Mouse (Mus musculus): Measurements from ENCODE around the gene Pde6h.
"Not testable (repeated sequence)": the region's sequence is repeated elsewhere in the genome, so short reads cannot be mapped to it uniquely, and the experiment has no call there.

Pde6h gene

DNA sequence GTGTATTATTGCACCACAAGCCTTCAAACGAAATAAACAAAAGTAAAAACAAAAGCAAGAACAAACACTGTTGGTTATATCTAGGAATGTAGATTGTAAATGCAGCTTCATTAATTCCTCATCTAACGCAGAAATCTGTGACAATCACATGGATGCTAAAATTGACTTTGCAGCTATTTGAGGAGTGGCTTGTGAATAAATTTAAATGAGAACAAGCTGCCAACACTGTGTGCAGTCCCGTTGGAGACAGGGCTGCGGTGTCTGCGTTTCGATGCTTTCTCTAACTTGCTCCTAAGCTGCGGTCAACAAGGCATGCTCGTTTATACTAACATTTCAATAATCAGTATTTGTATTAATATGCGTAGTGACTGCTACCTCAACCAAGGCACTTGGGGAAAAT, 18.6 kb downstream of the Pde6h start:
- DNase-seq: no peak

DNA sequence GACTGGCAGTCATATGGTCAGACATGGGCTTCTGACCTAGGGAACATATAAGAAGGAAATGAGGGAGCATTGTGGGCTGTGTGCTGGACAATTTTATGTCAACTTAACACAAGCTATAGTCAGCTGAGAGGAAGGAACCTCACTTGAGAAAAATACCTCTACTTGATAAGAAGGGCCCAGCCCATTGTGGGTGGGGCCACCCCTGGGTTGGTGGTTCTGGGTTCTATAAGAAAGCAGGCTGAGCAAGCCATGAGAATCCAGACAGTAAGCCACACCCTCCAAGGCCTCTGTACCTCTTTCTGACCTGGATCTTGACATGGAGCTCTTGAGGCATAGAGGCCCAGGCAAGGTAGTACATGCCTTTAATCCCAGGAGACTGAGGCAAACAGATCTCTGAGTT, 19.8 kb downstream of the Pde6h start:
- no peak for DNase-seq

DNA sequence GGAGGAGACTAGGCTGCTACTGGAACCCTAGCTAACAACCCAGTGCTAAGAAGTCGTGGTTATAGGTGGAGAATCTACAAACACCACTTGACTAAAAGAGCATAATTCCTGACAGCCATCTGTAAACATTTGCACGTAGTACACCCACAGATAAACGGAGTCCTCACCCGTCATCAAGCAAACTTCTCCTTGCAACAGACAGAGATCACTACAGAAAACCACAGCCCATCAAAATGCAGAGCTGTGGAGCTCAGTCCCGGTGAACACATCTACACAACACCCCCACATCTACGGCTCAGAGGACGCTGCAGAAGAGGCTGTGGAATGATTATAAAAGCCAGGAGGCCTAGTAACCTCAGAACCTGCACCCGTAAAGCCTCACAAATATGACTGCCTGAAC, 20.9 kb downstream of the Pde6h start:
- no peak for DNase-seq

DNA sequence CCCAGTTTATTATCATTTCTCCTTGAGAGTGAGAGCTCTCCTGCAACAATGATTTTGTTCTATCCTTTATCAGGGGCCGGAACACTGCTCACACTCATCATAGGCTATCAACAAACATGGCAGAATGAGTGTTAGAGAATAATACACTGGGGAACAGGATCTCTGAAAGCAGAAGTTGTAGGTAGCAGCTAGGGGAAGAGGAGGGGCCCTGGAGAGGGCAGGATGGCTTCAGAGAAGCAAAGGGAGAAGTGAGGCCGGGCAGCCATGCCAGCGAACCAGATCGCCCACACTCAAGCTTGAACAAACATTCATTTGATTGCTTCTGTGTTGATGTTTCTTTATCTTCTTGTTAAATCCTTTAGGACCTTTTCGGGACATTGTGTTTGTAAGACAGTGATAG, 22.6 kb downstream of the Pde6h start:
- DNase-seq: no peak

DNA sequence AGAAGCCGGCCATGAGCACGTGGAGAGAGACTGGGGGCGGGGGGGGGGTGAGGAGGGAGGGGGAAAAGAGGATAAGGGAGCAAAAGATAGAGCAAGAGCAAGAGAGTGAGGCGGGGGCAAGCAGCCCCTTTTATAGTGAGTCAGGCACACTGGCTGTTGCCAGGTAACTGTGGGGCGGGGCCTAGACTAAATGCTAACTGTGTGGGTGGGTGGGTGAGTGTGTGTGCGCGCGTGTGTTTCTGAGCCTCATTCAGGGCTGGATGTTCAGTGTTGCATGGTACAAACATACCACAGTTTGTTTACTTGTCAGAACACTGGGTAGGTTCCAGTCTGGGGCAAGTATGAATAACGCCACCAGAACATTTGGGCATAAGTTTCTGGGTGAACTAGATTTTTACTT, 23.3 kb downstream of the Pde6h start:
- DNase-seq: peak; percentile 62 to 79

DNA sequence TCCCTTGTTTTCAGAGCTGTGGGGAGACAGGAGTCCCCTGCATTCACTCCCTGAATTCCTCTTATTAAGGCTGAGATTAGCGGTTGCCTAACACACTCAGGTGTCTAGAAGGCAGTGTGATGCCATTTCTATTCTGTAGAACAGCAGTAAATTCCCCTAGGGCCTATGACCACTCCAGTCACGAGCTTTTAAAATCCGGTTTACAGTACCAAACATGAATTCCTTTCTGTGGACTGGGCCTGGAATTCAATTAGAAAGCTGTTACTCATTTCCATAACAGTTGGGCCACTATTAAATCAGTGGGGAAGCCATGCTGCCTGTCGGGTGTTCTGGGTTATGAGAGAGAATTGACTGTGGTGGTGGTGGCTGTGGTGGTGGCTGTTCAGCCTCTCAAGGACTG, 24.1 kb downstream of the Pde6h start:
- no peak for DNase-seq

DNA sequence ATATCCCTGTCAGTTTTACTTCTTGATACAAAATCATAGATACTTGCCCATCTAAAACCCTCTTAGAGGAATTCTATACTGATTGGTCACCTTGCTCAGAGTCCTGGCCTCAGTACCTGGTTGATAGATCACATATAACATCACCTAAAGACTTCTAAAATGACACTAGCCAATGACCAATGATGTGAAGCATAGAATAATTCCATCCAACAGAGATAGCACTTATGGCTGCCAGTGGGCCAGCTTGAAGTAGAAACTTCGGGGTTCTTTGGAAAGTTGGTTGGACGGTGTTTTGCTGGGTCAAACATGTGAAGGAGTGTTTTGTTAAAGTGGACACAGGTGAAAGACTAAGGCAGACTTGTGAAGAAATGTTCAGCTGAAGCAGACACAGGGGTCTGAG, 26.5 kb downstream of the Pde6h start:
- no peak for DNase-seq

DNA sequence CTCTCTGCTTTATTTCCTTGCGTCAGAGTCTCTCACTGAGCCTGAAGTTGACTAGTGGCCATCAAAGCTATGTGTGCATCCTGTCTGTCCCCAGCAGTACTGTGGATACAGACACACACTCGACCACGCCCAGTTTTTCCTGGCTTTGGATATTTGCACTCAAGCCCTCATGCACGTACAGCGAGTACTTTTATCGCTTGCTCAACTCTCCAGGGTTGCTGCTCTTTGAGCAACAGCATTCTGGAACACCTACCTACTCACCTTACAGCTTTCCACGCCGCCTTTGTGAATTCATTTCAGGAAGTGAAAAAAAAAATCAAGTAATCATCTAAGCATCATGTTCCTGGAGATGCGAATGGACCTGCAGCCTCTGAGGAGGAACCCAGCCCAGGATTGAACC, 29.3 kb downstream of the Pde6h start:
- DNase-seq: no peak

DNA sequence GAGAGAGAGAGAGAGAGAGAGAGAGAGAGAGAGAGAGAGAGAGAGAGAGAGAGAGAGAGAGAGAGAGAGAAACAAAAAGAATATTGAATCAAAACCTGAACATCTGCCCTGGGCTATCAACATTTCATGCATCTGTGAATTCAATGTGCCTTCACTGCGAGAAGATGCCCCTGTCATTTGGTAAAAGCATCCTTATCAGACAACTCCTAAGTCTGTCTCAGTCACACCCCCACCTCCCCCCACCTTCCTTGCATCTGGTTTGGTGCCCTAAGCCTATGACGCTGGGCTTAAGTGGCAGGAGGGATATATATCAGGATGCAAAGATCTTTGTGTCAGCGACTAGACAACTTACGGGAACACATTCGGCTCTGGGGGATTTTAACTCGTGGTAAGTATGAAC, 30.6 kb downstream of the Pde6h start:
- DNase-seq: no peak

DNA sequence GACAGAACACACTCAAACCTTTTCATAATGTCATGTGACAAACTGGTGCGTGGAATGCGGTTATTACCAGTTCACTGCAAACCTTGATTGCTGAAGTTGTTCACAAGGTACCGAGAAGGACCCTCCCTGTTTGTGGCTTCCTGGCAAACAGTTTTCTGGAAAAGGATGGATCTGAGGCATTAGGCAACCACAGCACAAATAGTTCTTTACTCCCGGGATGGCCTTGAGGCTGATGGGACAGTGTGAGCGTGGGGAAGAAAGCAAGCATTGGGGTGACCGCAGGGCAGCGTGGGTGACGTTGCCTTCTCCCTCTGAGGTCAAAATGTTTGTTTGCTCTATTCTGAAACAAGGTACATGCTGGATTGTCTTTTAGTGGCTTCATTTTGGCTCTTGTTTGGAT, 31.1 kb downstream of the Pde6h start:
- no peak for DNase-seq

DNA sequence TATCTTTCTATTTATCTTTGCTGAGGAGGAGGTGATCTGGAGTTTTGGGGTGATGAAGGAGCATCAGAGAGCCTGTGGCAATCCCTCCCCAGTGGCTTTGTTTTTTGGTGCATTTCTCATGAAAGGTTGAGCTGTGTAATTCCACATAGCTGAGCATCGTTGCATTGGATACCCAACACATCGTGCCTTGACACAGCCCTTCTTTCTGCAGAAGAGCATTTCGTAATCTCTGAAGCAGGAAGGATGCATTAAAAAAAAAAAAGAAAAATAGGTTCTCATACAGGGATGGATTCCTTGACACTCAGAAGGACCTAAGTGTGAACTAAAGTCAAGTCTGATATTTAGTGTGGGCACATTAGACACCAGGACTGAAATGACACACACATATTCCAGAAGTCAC, 31.6 kb downstream of the Pde6h start:
- DNase-seq: no peak

DNA sequence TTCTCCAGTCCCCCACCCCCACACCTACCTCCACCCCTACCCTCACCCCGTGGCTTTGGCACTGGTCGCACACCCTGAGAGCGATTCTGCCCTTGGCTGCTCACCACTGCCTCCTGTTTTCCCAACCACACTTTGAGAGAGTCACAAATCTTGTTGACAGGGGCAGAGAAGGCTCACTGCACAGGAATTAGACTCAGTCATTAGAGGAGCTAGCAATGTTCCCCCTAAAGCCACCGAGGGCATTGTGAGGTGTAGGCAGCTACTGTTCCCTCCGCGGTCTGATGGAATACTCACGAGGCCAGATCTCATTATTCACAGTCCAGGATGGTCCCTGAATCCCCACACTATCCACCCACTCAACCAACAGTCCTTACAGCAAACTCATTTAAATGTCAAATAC, 33.4 kb downstream of the Pde6h start:
- DNase-seq: no peak

DNA sequence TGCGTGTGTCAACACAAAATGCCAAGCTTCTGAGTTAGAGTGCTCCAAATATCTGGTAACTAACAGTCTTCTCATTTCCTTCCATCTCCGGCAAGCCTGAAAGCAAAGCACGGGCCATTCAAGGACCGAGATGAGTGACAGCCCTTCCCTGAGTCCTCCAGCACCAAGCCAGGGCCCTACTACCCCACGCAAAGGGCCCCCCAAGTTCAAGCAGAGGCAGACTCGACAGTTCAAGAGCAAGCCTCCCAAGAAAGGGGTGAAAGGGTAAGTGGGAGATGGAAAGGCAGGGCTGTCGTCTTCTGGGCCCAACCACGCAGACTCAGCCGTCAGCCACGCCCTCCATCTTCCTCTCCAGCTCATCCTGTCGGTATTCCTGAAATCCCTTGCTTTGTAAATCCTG, 35.5 kb downstream of the Pde6h start:
- DNase-seq: no peak

DNA sequence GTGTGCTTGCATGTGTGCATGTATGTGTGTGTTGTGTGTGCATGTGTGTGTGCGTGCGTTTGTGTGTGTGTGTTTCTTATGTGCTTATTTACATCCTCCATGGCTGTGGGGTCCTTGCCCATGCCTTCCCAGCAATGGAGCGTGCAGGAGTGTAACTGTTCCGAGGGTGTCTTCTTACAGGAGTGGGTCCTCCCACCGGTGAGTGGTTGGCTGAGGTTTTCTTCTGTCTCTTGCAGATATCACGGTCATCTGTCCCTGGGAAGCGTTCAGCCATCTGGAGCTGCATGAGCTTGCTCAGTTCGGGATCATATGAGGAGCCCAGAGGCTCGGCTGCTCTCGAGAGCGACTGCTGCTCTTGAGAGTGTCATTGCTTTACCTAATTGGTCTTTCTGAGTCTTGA, 39.3 kb downstream of the Pde6h start:
- no peak for DNase-seq

DNA sequence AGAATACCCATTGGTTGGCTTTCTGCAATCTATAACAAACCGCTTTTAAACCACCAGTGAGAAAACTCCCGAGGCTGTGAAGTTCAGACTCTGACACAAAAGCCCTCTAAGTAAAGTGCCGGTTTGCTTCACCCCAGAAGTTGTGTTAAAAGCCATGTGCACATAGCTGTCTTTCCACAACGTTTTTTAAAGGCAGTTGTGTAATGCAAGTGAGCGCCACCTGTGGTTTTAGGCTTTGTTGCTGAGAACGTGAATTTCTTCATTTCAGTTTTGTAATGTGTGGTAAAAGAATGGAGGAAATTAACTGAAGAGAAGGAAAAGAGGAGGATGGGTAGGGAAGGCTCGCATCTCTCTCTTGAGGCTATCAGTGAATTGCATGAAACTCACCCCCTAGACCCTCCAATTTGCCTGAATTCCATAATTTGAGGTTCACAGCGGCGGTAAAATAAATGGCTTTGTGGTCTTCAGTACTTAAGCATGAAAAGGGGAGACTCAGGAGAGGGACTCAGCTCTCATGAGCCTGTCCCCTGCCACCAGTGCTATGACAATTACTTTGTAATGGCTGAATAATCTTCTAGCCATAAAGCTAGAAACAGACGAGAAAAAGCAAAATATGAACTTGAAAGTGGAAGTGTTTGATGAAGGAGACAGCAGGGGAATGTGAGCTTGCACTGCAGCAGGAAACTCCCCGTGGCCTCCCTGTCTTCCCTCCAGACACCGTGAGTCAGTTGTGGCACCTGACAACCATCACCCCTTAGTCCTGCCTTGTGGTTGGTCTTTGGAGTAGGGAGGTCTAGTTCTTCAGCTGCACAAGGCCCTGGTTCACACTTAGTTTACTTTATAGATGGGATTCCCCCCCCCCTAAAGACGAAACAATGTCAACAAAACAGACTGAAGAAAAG, 41.2 kb downstream of the Pde6h start:
- peak; percentile 50 to 53 for DNase-seq

DNA sequence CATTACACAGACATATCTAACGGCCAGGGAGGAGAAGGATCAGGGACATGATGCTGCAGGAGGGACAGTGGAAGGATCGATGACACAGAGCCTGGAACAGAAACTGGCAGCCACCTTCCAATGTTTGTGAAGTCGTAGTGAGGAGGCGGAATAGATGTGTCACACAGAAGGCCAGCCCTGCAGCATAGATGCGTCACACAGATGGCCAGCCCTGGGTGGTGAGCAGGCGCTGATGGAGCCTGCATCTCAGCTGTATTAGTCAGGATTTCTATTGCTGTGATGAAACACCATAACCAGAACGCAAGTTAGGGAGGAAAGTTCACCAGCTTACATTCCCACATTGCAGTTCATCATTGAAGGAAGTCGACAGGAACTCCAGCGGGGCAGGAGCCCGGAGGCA, 42.3 kb downstream of the Pde6h start:
- DNase-seq: no peak

DNA sequence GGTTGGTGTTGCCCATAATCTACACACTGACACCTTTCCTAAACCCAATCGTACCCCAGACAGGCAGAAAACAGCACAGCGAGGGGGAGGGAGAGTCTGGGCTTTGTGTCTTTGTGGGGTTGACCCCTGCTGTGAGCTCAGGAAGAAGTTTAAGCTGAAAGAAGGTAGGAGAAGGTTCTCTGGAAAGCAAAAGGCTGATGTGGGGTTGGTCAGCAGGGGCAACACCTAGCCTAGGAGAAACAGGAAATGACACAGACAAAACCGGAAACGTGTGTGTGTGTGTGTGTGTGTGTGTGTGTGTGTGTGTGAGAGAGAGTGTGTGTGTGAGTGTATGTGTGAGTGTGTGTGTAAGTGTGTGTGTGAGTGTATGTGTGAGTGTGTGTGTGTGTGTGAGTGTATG, 43.8 kb downstream of the Pde6h start:
- no peak for DNase-seq

DNA sequence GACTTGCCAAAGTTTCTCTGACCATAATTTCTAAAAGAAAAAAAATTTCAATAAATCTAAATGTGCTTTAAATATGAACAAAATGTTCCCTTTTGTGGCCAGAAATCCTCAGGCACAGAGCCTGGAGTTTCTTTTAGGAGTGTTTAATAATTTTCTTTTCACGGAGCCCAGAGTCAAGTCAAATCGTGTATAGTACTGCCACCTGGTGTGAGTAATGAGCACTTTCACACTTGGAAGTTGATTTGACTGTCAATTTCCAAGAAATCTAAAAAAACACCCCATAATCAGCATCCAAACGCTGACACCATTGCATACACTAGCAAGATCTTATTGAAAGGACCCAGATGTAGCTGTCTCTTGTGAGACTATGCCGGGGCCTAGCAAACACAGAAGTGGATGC, 45.2 kb downstream of the Pde6h start:
- not testable (repeated sequence) for DNase-seq

DNA sequence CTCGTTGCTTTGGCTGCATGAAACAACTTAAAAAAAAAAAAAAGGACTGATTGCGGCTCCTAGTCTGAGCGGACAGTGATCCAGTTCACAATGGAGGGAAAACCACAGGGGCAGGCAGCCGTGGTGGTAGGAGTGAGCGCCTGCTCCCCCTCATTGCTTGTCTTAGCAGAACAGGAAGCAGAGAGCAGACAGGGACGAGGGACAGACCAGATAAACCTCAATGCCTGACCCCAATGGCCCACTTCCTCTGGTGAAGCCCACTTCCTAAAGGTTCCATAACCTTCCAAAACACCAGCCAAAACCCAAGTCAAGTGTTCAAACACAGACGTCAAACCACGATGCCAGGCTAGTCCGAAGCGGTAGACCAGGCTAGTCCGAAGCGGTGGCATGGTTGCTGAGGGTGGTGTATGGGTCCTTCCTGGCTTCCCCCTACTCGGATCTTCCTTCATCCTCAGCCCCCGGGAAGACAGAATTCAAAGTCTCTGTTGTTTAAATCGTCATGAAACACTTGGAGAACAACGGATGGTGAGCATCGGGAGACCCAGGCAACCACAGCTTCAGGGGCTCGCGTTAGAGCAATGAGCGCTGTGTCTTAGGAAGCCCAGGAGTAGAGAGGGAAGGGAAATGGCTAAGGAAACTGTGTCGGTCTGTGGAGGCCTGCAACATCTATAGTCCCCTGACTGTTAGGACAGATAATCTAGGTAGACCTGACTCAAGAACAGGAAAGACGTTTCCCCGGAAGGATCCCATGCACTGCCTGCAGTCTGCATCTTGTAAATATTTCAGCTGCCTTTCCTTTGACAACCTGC, 55.8 kb downstream of the Pde6h start:
- DNase-seq: peak; percentile 40 to 41

DNA sequence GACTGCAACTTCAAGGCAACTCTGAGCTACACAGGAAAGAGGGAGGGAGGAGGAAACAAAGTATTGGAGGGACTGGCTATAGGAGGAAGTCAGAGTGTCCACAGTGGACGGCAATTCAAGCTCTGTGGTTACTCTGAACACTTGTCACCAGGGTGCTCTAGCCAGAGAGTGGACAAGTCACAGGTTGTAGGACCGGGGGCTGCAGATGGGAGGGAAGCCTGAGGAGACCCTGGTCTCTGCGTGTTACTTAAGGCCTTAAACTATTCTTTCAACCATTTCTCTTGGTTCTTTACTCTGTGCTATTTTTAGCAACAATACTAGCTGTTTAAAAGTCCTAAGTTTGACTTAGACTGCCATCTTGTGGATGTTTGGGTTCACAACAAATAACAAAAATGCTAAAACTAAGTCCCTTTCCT, 56.7 kb downstream of the Pde6h start:
- DNase-seq: peak; percentile 30 to 33

DNA sequence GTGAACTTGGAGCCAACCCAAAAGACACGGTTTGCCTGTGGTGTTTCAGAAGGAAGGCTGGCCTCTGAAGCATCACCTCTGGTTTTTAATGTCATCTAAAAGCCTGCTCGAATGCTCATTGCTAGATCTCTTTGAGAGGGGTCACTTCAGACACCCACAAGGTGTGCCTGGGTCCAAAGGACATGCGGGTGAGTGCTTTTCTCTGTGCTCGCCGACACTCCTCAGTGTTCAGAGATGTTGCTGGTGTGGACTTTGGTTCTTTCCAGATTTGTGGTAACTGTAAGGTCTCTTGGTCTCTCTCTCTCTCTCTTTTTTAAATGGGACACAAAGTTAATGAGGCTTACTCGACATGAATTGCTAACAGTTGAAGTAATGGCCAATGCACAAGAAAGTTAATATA, 58.9 kb downstream of the Pde6h start:
- no peak for DNase-seq

DNA sequence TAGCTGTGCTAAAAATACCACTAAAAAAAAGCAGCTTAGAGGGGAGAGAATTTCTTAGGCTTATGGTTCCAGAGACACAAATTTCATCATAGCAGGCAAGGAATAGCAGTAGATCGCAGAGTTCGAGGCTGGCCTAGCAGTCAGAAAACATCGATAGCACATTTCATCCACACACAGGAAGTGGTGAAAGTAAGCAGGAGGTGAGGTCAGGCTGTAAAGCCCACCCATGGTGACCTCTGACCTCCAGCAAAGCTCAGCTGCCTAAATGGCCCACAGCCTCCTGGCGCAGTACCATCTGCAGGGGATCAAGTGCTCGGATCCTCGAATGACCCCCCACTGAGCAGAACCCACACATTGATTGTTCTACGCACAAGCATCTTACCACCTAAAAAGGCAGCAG, 59.6 kb downstream of the Pde6h start:
- DNase-seq: no peak

DNA sequence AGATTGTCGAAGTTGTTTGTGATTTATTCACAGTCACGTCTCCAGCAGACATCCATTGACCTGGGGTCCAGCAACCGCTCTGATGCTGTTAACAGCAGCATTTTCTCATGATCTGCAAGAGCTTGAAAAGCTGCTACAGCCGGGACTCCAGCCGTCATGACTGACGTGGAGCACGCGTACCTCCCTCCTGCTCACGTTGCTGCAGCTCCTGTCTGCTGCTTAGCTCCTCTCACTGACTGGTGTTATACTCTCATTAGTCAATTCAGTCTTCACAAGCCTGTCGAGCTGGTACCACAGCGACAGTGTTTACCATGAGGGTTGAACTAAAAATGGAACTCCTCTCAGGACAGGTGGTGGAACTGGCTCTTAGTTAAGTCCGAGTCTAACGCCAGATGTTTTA, 62.4 kb downstream of the Pde6h start:
- DNase-seq: no peak

DNA sequence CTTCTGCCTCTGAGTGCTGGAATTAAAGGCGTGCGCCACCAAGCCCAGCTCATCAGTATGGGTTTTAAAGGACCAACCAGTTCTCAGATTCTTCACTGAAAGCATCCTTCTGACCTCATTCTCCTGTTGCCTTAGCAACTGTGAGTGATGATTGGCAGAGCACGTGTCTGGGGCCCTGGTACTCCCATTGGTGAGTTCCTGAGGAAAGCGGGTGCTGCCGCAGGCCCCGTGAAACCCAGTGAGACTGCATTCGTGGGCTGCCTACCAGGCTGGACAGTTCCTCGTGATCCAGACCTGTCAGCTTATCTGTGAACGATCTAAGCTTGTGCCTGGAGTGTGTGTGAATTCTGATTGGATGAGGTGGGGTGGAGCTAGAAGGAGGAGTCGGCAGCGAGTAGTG, 63.1 kb downstream of the Pde6h start:
- no peak for DNase-seq
